In genomic region chr5:49317869-49318268, GRCm38 (mm10) we compare ENCODE assay signal across 23 mouse cellular contexts.
"Had no signal": no experiment of that assay in that cellular context is flagged by ENCODE, and none has a peak within 500 bp of the region (broad histone marks: within the 10 kb centered on the region; RNA-seq: fewer than 3 reads in every experiment).

No protein-coding gene starts in this region.

- DNase-seq: gastrocnemius, adult 2 months; gastrocnemius, postnatal 10 days; gastrocnemius, postnatal 25 days; heart, adult 18-20 months; heart, postnatal 10 days; heart, postnatal 4 days; kidney, adult 18-20 months; layer of hippocampus, adult 9-11 months; layer of hippocampus, postnatal 36 days; left cerebral cortex, postnatal 4 days had no signal

- ATAC-seq: hindbrain, embryonic 16.5 days; inflammation-experienced regulatory T-cells, adult 6 months; liver, embryonic 12.5 days had no signal

- H3K27ac ChIP-seq: gastrocnemius, adult 2 months; heart, embryonic 10.5 days; hindbrain, embryonic 10.5 days; hindbrain, embryonic 12.5 days; hindbrain, embryonic 14.5 days; kidney, embryonic 15.5 days; kidney, postnatal 0 days; limb, embryonic 13.5 days; limb, embryonic 15.5 days; liver, embryonic 12.5 days; liver, embryonic 14.5 days had no signal

- H3K36me3 ChIP-seq: heart, embryonic 10.5 days; heart, embryonic 12.5 days; hindbrain, embryonic 10.5 days; hindbrain, embryonic 12.5 days; kidney, embryonic 15.5 days; limb, embryonic 13.5 days; limb, embryonic 15.5 days; liver, embryonic 12.5 days had no signal

- H3K27me3 ChIP-seq: heart, embryonic 12.5 days; hindbrain, embryonic 12.5 days; kidney, embryonic 15.5 days; limb, embryonic 13.5 days; limb, embryonic 15.5 days; liver, embryonic 12.5 days had no signal

- H3K4me3 ChIP-seq: gastrocnemius, adult 2 months; heart, embryonic 10.5 days; heart, embryonic 12.5 days; hindbrain, embryonic 10.5 days; hindbrain, embryonic 12.5 days; kidney, embryonic 15.5 days; limb, embryonic 13.5 days; limb, embryonic 15.5 days; liver, embryonic 12.5 days had no signal

- H3K9ac ChIP-seq: heart, embryonic 12.5 days; hindbrain, embryonic 12.5 days; hindbrain, embryonic 14.5 days; kidney, embryonic 15.5 days; limb, embryonic 13.5 days; limb, embryonic 15.5 days; liver, embryonic 12.5 days; liver, embryonic 14.5 days had no signal

- H3K9me3 ChIP-seq: heart, embryonic 10.5 days; heart, embryonic 12.5 days; hindbrain, embryonic 10.5 days; hindbrain, embryonic 12.5 days; kidney, embryonic 15.5 days; limb, embryonic 13.5 days; limb, embryonic 15.5 days; liver, embryonic 12.5 days had no signal

- H3K4me2 ChIP-seq: heart, embryonic 12.5 days; hindbrain, embryonic 12.5 days; hindbrain, embryonic 14.5 days; kidney, embryonic 15.5 days; limb, embryonic 13.5 days; limb, embryonic 15.5 days; liver, embryonic 12.5 days had no signal

- H3K4me1 ChIP-seq: heart, embryonic 10.5 days; heart, embryonic 12.5 days; hindbrain, embryonic 10.5 days; hindbrain, embryonic 12.5 days; kidney, embryonic 15.5 days; limb, embryonic 13.5 days; limb, embryonic 15.5 days; liver, embryonic 12.5 days had no signal
